Mouse (Mus musculus): ENCODE data around the gene Mlc1. TPM values are rescaled to one million over a fixed set of nuclear protein-coding genes. Genes with fewer than 3 reads are reported as not detected.

Gene Mlc1
- total and polyA plus RNA-seq, 3 experiments: not detected

GRCm38 (mm10) chr15:88972300-88972699 lies 6.5 kb downstream of the Mlc1 start:
- dilution Hi-C loops (cut with MboI; ENCODE audit: extremely low pct_ligation_motif_present, extremely low pct_unique_long_range_greater_than_20kb, low sequenced_read_pairs): no loop called here
- H3K4me2 ChIP-seq (ENCODE audit: insufficient read depth, low read depth, poor library complexity, severe bottlenecking): no peak overlapping the region
- TF ChIP-seq POLR2A (IDR thresholded peaks at IDR 0.05; ENCODE audit: low read depth, low read length) (no peak), ZKSCAN1 (IDR thresholded peaks at IDR 0.05; ENCODE audit: borderline replicate concordance, low read depth, low read length) (no peak), KAT2A (IDR thresholded peaks at IDR 0.05; ENCODE audit: insufficient replicate concordance, low read length) (no peak), MAFK (IDR thresholded peaks at IDR 0.05; ENCODE audit: insufficient replicate concordance, low read length) (no peak), ZC3H11A (IDR thresholded peaks at IDR 0.05; ENCODE audit: low read depth, low read length) (no peak), JUN (IDR thresholded peaks at IDR 0.05; ENCODE audit: insufficient read depth, low read depth, low read length) (no peak), ELF1 (IDR thresholded peaks at IDR 0.05; ENCODE audit: low read depth, low read length) (no peak), PAX5 (IDR thresholded peaks at IDR 0.05; ENCODE audit: low read length) (no peak), NELFE (IDR thresholded peaks at IDR 0.05; ENCODE audit: low read depth, low read length) (no peak), ETS1 (conservative IDR thresholded peaks at IDR 0.05; ENCODE audit: low read depth, low read length) (no peak), GABPA (IDR thresholded peaks at IDR 0.05; ENCODE audit: insufficient replicate concordance, low read depth, low read length) (no peak), JUND (conservative IDR thresholded peaks at IDR 0.05; ENCODE audit: low read depth, low read length) (no peak), MEF2A (IDR thresholded peaks at IDR 0.05; ENCODE audit: borderline replicate concordance, low read depth, low read length) (no peak), SMC3 (IDR thresholded peaks at IDR 0.05; ENCODE audit: low read depth, low read length) (no peak)

GRCm38 (mm10) chr15:88964070-88964578 lies 14.7 kb downstream of the Mlc1 start:
- no peaks in the 10 kb centered on the region for H3K4me1 ChIP-seq (ENCODE audit: control insufficient read depth in 1 of 2, insufficient read depth in 2 of 2)
- no peaks in the 10 kb centered on the region for H3K79me2 ChIP-seq (replicated peaks; ENCODE audit: control insufficient read depth, extremely low read depth, insufficient read depth, poor library complexity, severe bottlenecking)
- no peak overlapping the region for H3K27ac ChIP-seq (ENCODE audit: insufficient read depth, low read depth)
- TF ChIP-seq USF1 (IDR thresholded peaks at IDR 0.05; ENCODE audit: low read depth, low read length) (no peak), MXI1 (IDR thresholded peaks at IDR 0.05; ENCODE audit: low read depth, low read length) (no peak), MYC (IDR thresholded peaks at IDR 0.05; ENCODE audit: low read depth, low read length) (no peak), POLR2AphosphoS2 (IDR thresholded peaks at IDR 0.05; ENCODE audit: low read depth, low read length) (no peak), MAX (IDR thresholded peaks at IDR 0.05; ENCODE audit: low read length) (no peak), EP300 (IDR thresholded peaks at IDR 0.05; ENCODE audit: low read length) (no peak), MAFK (IDR thresholded peaks at IDR 0.05; ENCODE audit: insufficient replicate concordance, low read length) (no peak)
- no peaks in the 10 kb centered on the region for H3K9me3 ChIP-seq (replicated peaks; ENCODE audit: low read length)
- no peak overlapping the region for H3K4me2 ChIP-seq (ENCODE audit: insufficient read depth, low read depth, poor library complexity, severe bottlenecking)
- H3K27me3 ChIP-seq (replicated peaks): peaks cover 66% of the 10 kb centered on the region
- no peaks in the 10 kb centered on the region for H3K36me3 ChIP-seq (replicated peaks in 1 of 2; ENCODE audit: control insufficient read depth in 1 of 2, insufficient read depth in 1 of 2, low read length in 1 of 2)
- dilution Hi-C loops (cut with MboI; ENCODE audit: extremely low pct_ligation_motif_present, extremely low pct_unique_long_range_greater_than_20kb, low sequenced_read_pairs): no loop called here
- H3K4me3 ChIP-seq (replicated peaks in 1 of 3; ENCODE audit: low read depth in 2 of 3, low read length in 2 of 3, poor library complexity in 1 of 3): no peak overlapping the region
- no peak overlapping the region for H3K9ac ChIP-seq (ENCODE audit: insufficient read depth, low read depth)
- in situ Hi-C loops (cut with MboI; ENCODE audit: low pct_ligation_motif_present, low pct_unique_long_range_greater_than_20kb, low sequenced_read_pairs): loop anchor here (25.0 kb wide), 2 partner anchors 98 to 248 kb away; partner anchors contain the start of genes Panx2 and Ppp6r2
- DNase-seq (ENCODE audit: extremely low read depth): no peak

More at GRCm38 (mm10) chr15:88972300-88972699, 6.5 kb downstream of the Mlc1 start:
- Histone ChIP-seq H3K36me3 (replicated peaks in 1 of 2; ENCODE audit: control insufficient read depth in 1 of 2, insufficient read depth in 1 of 2, low read length in 1 of 2) (no peaks in the 10 kb centered on the region), H3K4me1 (ENCODE audit: control insufficient read depth in 1 of 2, insufficient read depth in 2 of 2) (no peaks in the 10 kb centered on the region), H3K79me2 (replicated peaks; ENCODE audit: control insufficient read depth, extremely low read depth, insufficient read depth, poor library complexity, severe bottlenecking) (no peaks in the 10 kb centered on the region), H3K9ac (ENCODE audit: insufficient read depth, low read depth) (no peak overlapping the region), H3K9me3 (replicated peaks; ENCODE audit: low read length) (no peaks in the 10 kb centered on the region), H3K27ac (ENCODE audit: insufficient read depth, low read depth) (no peak overlapping the region), H3K4me3 (replicated peaks in 1 of 3; ENCODE audit: low read depth in 2 of 3, low read length in 2 of 3, poor library complexity in 1 of 3) (no peak overlapping the region), H3K27me3 (replicated peaks) (peaks cover 73% of the 10 kb centered on the region)
- in situ Hi-C loops (cut with MboI; ENCODE audit: low pct_ligation_motif_present, low pct_unique_long_range_greater_than_20kb, low sequenced_read_pairs): loop anchor here (25.0 kb wide), 2 partner anchors 90 to 240 kb away; partner anchors contain the start of genes Panx2 and Ppp6r2
- DNase-seq (ENCODE audit: extremely low read depth): no peak

All from CH12.LX (cell line).